ENCODE assay signal across 11 mouse cellular contexts in the genomic region with DNA sequence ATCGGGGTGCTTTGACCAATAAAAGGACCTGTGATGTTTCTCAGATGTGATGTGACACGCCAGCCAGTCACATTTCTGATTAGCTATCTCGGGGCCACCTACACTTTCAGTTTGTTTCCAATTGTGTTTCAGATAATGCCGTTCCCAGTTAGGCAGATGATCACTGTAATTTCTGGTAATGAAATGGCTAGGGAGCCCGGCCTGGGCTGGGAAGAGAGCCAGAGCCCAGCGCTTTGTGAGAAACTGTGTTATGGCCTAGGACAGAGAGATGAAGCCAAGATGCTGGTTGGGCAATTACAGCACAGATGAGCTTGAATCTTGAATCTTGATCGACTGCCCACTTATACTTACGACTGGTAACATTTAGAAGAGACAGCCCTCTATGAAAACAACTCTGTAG.
DNase-seq lines count a peak whose midpoint lies in the region; ATAC-seq lines count a peak whose summit lies in the region.
"Had no signal": no experiment of that assay in that cellular context is flagged by ENCODE, and none has a peak within 500 bp of the region (broad histone marks: within the 10 kb centered on the region; RNA-seq: fewer than 3 reads in every experiment).

No protein-coding gene starts in this region.

- 50% methylated on average over 8 of the region's 8 CpGs for WGBS in forebrain, embryonic 16.5 days
- WGBS in forebrain, embryonic 11.5 days = 89% methylated on average over 8 of the region's 8 CpGs

- no peaks in the 10 kb centered on the region for H3K36me3 ChIP-seq in forebrain, embryonic 16.5 days (ENCODE audit: control insufficient read depth, insufficient read depth)
- no peaks in the 10 kb centered on the region for H3K36me3 ChIP-seq in forebrain, embryonic 11.5 days (ENCODE audit: control insufficient read depth, insufficient read depth, low read length)
- H3K36me3 ChIP-seq: limb, embryonic 10.5 days had no signal

- H3K4me3 ChIP-seq in forebrain, embryonic 16.5 days (replicated peaks; ENCODE audit: low read length) = no peak overlapping the region
- H3K4me3 ChIP-seq in forebrain, embryonic 11.5 days (ENCODE audit: low read depth, low read length) = no peak overlapping the region
- H3K4me3 ChIP-seq: limb, embryonic 10.5 days had no signal

- no peak overlapping the region for H3K4me2 ChIP-seq in forebrain, embryonic 16.5 days (ENCODE audit: low read length)
- H3K4me2 ChIP-seq in forebrain, embryonic 11.5 days (ENCODE audit: low read depth, low read length, severe bottlenecking) = no peak overlapping the region

- H3K27ac ChIP-seq in forebrain, embryonic 16.5 days (ENCODE audit: low read length) = 0 out of 2 replicates have a peak overlapping the region, but pooled peaks have one; percentile 1
- no peak overlapping the region for H3K27ac ChIP-seq in forebrain, embryonic 11.5 days (ENCODE audit: low read depth, low read length)
- H3K27ac ChIP-seq: limb, embryonic 10.5 days had no signal

- no peaks in the 10 kb centered on the region for H3K9me3 ChIP-seq in forebrain, embryonic 16.5 days (ENCODE audit: control insufficient read depth, low read length)
- H3K9me3 ChIP-seq in forebrain, embryonic 11.5 days (ENCODE audit: control insufficient read depth, low read length) = no peaks in the 10 kb centered on the region
- H3K9me3 ChIP-seq: limb, embryonic 10.5 days had no signal

- DNase-seq in forebrain, embryonic 11.5 days (ENCODE audit: low spot score) = no peak
- peak; percentile 31 for DNase-seq in MN1 (ENCODE audit: low spot score)
- peak; percentile 74 for DNase-seq in cerebellum, adult 11-12 months
- DNase-seq in gastrocnemius, postnatal 25 days = peak; percentile 70
- no peak for DNase-seq in left cerebral cortex, postnatal 10 days (ENCODE audit: extremely low spot score in 1 of 2, low spot score in 2 of 2)
- DNase-seq: kidney, adult 9 months; right cerebral cortex, adult 18-20 months had no signal

- peaks cover 9% of the 10 kb centered on the region for H3K4me1 ChIP-seq in forebrain, embryonic 16.5 days (replicated peaks; ENCODE audit: control insufficient read depth, insufficient read depth, low read length)
- H3K4me1 ChIP-seq in forebrain, embryonic 11.5 days (replicated peaks; ENCODE audit: control insufficient read depth, insufficient read depth, low read length) = peaks cover 10% of the 10 kb centered on the region; the same call in 1 of the 2 replicates

- intact Hi-C loops in left cerebral cortex, postnatal 10 days (cut with DNase I) = no loop called here

- no peaks in the 10 kb centered on the region for H3K27me3 ChIP-seq in forebrain, embryonic 16.5 days (replicated peaks; ENCODE audit: control insufficient read depth, insufficient read depth, low read length)
- H3K27me3 ChIP-seq in forebrain, embryonic 11.5 days (ENCODE audit: control insufficient read depth, insufficient read depth, low read length) = no peaks in the 10 kb centered on the region

- no peak overlapping the region for H3K9ac ChIP-seq in forebrain, embryonic 16.5 days (replicated peaks; ENCODE audit: low read depth, low read length)
- no peak overlapping the region for H3K9ac ChIP-seq in forebrain, embryonic 11.5 days (ENCODE audit: low read length)

- ATAC-seq in forebrain, embryonic 16.5 days = peak; percentile 49; the same call in 1 of the 2 replicates
- no peak for ATAC-seq in forebrain, embryonic 11.5 days (replicated peaks; ENCODE audit: low FRiP score)
- ATAC-seq in erythroid progenitor cell, adult 5-6 weeks (replicated peaks; ENCODE audit: low FRiP score, poor library complexity, severe bottlenecking) = no peak
- ATAC-seq in erythroblast, adult 5-6 weeks (replicated peaks; ENCODE audit: low FRiP score, poor library complexity, severe bottlenecking) = no peak

Comparison
In these comparisons a context has a peak if more than half of its experiments do, and no peak if none do; other contexts are left out.
1. DNase-seq: peak in MN1 (single experiment), cerebellum, adult 11-12 months (single experiment) and gastrocnemius, postnatal 25 days (single experiment); none in forebrain, embryonic 11.5 days (single experiment) and left cerebral cortex, postnatal 10 days (0 of 2).